Mouse (Mus musculus) myocyte (in vitro differentiated cells): ENCODE results near the gene Idh2. TPM values are rescaled to one million over a fixed set of nuclear protein-coding genes. Genes with fewer than 3 reads are reported as not detected.

ENCODE experiments used
- H3K27me3 ChIP-seq: one replicate; pipeline ENCODE4 v1.6.1; 2011; ENCODE audit not compliant: control insufficient read depth, insufficient read depth, insufficient read length
- H3K36me3 ChIP-seq: one replicate; pipeline ENCODE4 v1.6.1; 2011; ENCODE audit not compliant: control insufficient read depth, insufficient read depth
- H3K4me2 ChIP-seq: one replicate; pipeline ENCODE4 v1.6.1; 2011; ENCODE audit warnings: low read depth, control low read depth
- H3K4me3 ChIP-seq: one replicate; pipeline ENCODE4 v1.5.1; 2011; ENCODE audit warnings: mild to moderate bottlenecking, control low read depth, moderate library complexity
- H3K79me2 ChIP-seq: one replicate; pipeline ENCODE4 v1.6.1; 2011; ENCODE audit not compliant: control insufficient read depth, insufficient read depth
- H3ac ChIP-seq: one replicate; pipeline ENCODE4 v1.6.1; 2011; ENCODE audit not compliant: control insufficient read depth, insufficient read length
- CEBPB ChIP-seq: IDR thresholded peaks from 2 replicates; pipeline ENCODE4 v1.6.1; 2011; ENCODE audit warnings: mild to moderate bottlenecking, moderate library complexity; ENCODE audit not compliant: poor library complexity, insufficient read depth, severe bottlenecking
- E2F4 ChIP-seq: IDR thresholded peaks from one replicate; pipeline ENCODE4 v1.6.1; 2011; ENCODE audit warnings: mild to moderate bottlenecking, control low read depth, moderate library complexity; ENCODE audit not compliant: insufficient read depth
- MAX ChIP-seq: IDR thresholded peaks from one replicate; pipeline ENCODE4 v1.6.1; 2011; ENCODE audit warnings: low read depth, mild to moderate bottlenecking, control low read depth
- MYOD1 ChIP-seq, 3 experiments: IDR thresholded peaks; one replicate each; pipeline ENCODE4 v1.6.1; 2011; ENCODE audit warnings: control low read depth in 2 of 3, low read depth in 2 of 3, mild to moderate bottlenecking in 2 of 3, moderate library complexity in 1 of 3; ENCODE audit not compliant: insufficient read length in 2 of 3, control insufficient read depth in 1 of 3
- MYOG ChIP-seq, 3 experiments: IDR thresholded peaks; one replicate each; pipeline ENCODE4 v1.6.1; 2011; ENCODE audit warnings: control low read depth in 2 of 3, low read depth in 2 of 3, mild to moderate bottlenecking in 2 of 3; ENCODE audit not compliant: insufficient read length in 2 of 3, control insufficient read depth in 1 of 3, insufficient read depth in 1 of 3
- POLR2A ChIP-seq: IDR thresholded peaks from one replicate; pipeline ENCODE4 v1.6.1; 2011; ENCODE audit warnings: low read depth, mild to moderate bottlenecking, control low read depth, moderate library complexity; ENCODE audit not compliant: insufficient read length
- POLR2AphosphoS2 ChIP-seq: IDR thresholded peaks from one replicate; pipeline ENCODE4 v1.6.1; 2011; ENCODE audit warnings: low read depth, control low read depth; ENCODE audit not compliant: insufficient read length
- REST ChIP-seq: IDR thresholded peaks from one replicate; pipeline ENCODE4 v1.6.1; 2011; ENCODE audit warnings: mild to moderate bottlenecking, control low read depth, moderate library complexity; ENCODE audit not compliant: insufficient read depth, insufficient read length
- SRF ChIP-seq: IDR thresholded peaks from one replicate; pipeline ENCODE4 v1.6.1; 2011; ENCODE audit warnings: low read depth; ENCODE audit not compliant: control insufficient read depth, insufficient read length
- TCF12 ChIP-seq: IDR thresholded peaks from one replicate; pipeline ENCODE4 v1.6.1; 2011; ENCODE audit warnings: mild to moderate bottlenecking, control low read depth; ENCODE audit not compliant: poor library complexity, insufficient read depth, severe bottlenecking
- TCF3 ChIP-seq: IDR thresholded peaks from one replicate; pipeline ENCODE4 v1.6.1; 2011; ENCODE audit warnings: low read depth, control low read depth; ENCODE audit not compliant: insufficient read length
- USF1 ChIP-seq: IDR thresholded peaks from one replicate; pipeline ENCODE4 v1.6.1; 2011; ENCODE audit warnings: low read depth, mild to moderate bottlenecking, control low read depth, moderate library complexity
- polyA plus RNA-seq: library from polyadenylated mRNA; unstranded; fragments of >200 nt; fragmentation: generic; extraction: Trizol; gene quantifications from one replicate; pipeline ENCODE4 v1.2.1, GENCODE M21; 2012; ENCODE audit warnings: missing spikeins

Idh2 gene
- 159 TPM for polyA plus RNA-seq

GRCm38 (mm10) chr7:80115224-80115590, at the start of gene Idh2:
Gene Idh2 (minus strand): TSS chr7:80115392.
- H3ac ChIP-seq: peak within 1 kb of the TSS; percentile 81
- H3K4me2 ChIP-seq: peak within 1 kb of the TSS; percentile 90
- TF ChIP-seq POLR2AphosphoS2 (peak; percentile 86), MYOG (IDR thresholded peaks at IDR 0.05; ENCODE audit: control insufficient read depth in 1 of 3, insufficient read depth in 1 of 3, insufficient read length in 2 of 3, low read depth in 2 of 3) (peak in 2 of 3 experiments; percentile 16 to 17), TCF12 (no peak), REST (no peak), E2F4 (no peak), TCF3 (no peak), SRF (no peak), POLR2A (peak; percentile 91), MYOD1 (IDR thresholded peaks at IDR 0.05; ENCODE audit: control insufficient read depth in 1 of 3, insufficient read length in 2 of 3, low read depth in 2 of 3) (peak in 1 of 3 experiments; percentile 39), USF1 (no peak), CEBPB (no peak), MAX (no peak)
- H3K36me3 ChIP-seq: no peaks in the 10 kb centered on the region
- H3K4me3 ChIP-seq: peak within 1 kb of the TSS; percentile 45
- no peaks in the 10 kb centered on the region for H3K27me3 ChIP-seq
- peaks cover 31% of the 10 kb centered on the region for H3K79me2 ChIP-seq

GRCm38 (mm10) chr7:80160945-80161306, 45.7 kb upstream of the Idh2 start:
- Histone ChIP-seq H3K36me3 (no peaks in the 10 kb centered on the region), H3K79me2 (no peaks in the 10 kb centered on the region), H3K27me3 (no peaks in the 10 kb centered on the region), H3K4me3 (no peak overlapping the region), H3ac (no peak overlapping the region), H3K4me2 (peak overlapping the region; percentile 18)
- TF ChIP-seq USF1 (peak; percentile 89), POLR2A (no peak), TCF12 (no peak), CEBPB (no peak)

GRCm38 (mm10) chr7:80160293-80160944, 45.2 kb upstream of the Idh2 start:
- Histone ChIP-seq H3K4me3 (no peak overlapping the region), H3K79me2 (no peaks in the 10 kb centered on the region), H3K4me2 (peak overlapping the region; percentile 18), H3K36me3 (no peaks in the 10 kb centered on the region), H3ac (no peak overlapping the region), H3K27me3 (no peaks in the 10 kb centered on the region)
- TF ChIP-seq REST (no peak), POLR2AphosphoS2 (no peak), USF1 (no peak), SRF (no peak), MYOD1 (IDR thresholded peaks at IDR 0.05; ENCODE audit: control insufficient read depth in 1 of 3, insufficient read length in 2 of 3, low read depth in 2 of 3) (no peak), TCF12 (no peak), POLR2A (no peak), CEBPB (no peak), MYOG (IDR thresholded peaks at IDR 0.05; ENCODE audit: control insufficient read depth in 1 of 3, insufficient read depth in 1 of 3, insufficient read length in 2 of 3, low read depth in 2 of 3) (no peak), TCF3 (no peak), E2F4 (no peak), MAX (no peak)

GRCm38 (mm10) chr7:80158496-80159268, 43.5 kb upstream of the Idh2 start:
- no peak for TF ChIP-seq POLR2A
- no peak for TF ChIP-seq CEBPB
- TF ChIP-seq TCF3: no peak
- TF ChIP-seq MYOD1 (IDR thresholded peaks at IDR 0.05; ENCODE audit: control insufficient read depth in 1 of 3, insufficient read length in 2 of 3, low read depth in 2 of 3): no peak
- TF ChIP-seq SRF: no peak
- no peak for TF ChIP-seq TCF12
- no peak for TF ChIP-seq USF1
- H3ac ChIP-seq: no peak overlapping the region
- H3K27me3 ChIP-seq: no peaks in the 10 kb centered on the region
- H3K4me3 ChIP-seq: no peak overlapping the region
- H3K79me2 ChIP-seq: no peaks in the 10 kb centered on the region
- H3K36me3 ChIP-seq: no peaks in the 10 kb centered on the region
- no peak overlapping the region for H3K4me2 ChIP-seq
